ENCODE assay signal across 16 mouse cellular contexts in genomic region chr8:123389026-123389425, GRCm38 (mm10). TPM values are rescaled to one million over a fixed set of nuclear protein-coding genes. Genes with fewer than 3 reads are reported as not detected.
A peak's percentile ranks its signal among the peaks of the same experiment; 100 is the strongest.
DNase-seq lines count a peak whose midpoint lies in the region; ATAC-seq and TF ChIP-seq lines count a peak whose summit lies in the region.
"Had no signal": no experiment of that assay in that cellular context is flagged by ENCODE, and none has a peak within 500 bp of the region (broad histone marks: within the 10 kb centered on the region; RNA-seq: fewer than 3 reads in every experiment).

No protein-coding gene starts in this region.

- no peaks in the 10 kb centered on the region for H3K9me3 ChIP-seq in kidney, embryonic 14.5 days (ENCODE audit: control insufficient read depth, low read length)
- H3K9me3 ChIP-seq: neural tube, embryonic 15.5 days had no signal

- no peak for TF ChIP-seq CTCF in cerebellum, adult 2 months (IDR thresholded peaks at IDR 0.05; ENCODE audit: borderline replicate concordance, insufficient read depth, low read depth, low read length)

- ATAC-seq in kidney, embryonic 14.5 days (ENCODE audit: low FRiP score, low TSS enrichment), result no peak
- ATAC-seq: activated CD4-positive, CD25-positive, alpha-beta regulatory T cell, adult 4 months; forebrain, embryonic 14.5 days; inflammation-experienced regulatory T-cells, adult 6 months had no signal

- H3K4me3 ChIP-seq in kidney, embryonic 14.5 days (ENCODE audit: low read length), result no peak overlapping the region
- no peak overlapping the region for H3K4me3 ChIP-seq in cerebellum, adult 2 months (replicated peaks; ENCODE audit: insufficient read depth, low read depth, low read length)
- H3K4me3 ChIP-seq: neural tube, embryonic 15.5 days had no signal

- H3K9ac ChIP-seq in kidney, embryonic 14.5 days (ENCODE audit: low read depth, low read length), result no peak overlapping the region
- H3K9ac ChIP-seq: liver, embryonic 14.5 days; neural tube, embryonic 15.5 days had no signal

- H3K27ac ChIP-seq in kidney, embryonic 14.5 days (ENCODE audit: low read depth, low read length), result no peak overlapping the region
- no peak overlapping the region for H3K27ac ChIP-seq in cerebellum, adult 2 months (ENCODE audit: insufficient read depth, low read length)
- H3K27ac ChIP-seq: liver, embryonic 14.5 days; neural tube, embryonic 15.5 days had no signal

- WGBS in kidney, embryonic 14.5 days, result 98% methylated on average over 7 of the region's 7 CpGs
- 26% methylated on average over 7 of the region's 7 CpGs for WGBS in cerebellum, adult 2 months

- peak; percentile 51 for DNase-seq in kidney, adult 8-10 months
- DNase-seq in cerebellum, adult 2 months, result peak; percentile 71 to 76
- peak; percentile 66 to 70 for DNase-seq in cerebellum, postnatal 36 days
- peak; percentile 72 for DNase-seq in lung, postnatal 36 days
- DNase-seq in urinary bladder, adult 2 months (ENCODE audit: low spot score), result no peak
- no peak for DNase-seq in frontal cortex, postnatal 10 days (ENCODE audit: low spot score in 2 of 2)
- DNase-seq: gastrocnemius, postnatal 10 days; heart, postnatal 36 days; left cerebral cortex, postnatal 4 days had no signal

- no peak overlapping the region for H3K4me2 ChIP-seq in kidney, embryonic 14.5 days (replicated peaks; ENCODE audit: low read depth, low read length)
- H3K4me2 ChIP-seq: neural tube, embryonic 15.5 days had no signal

- no peaks in the 10 kb centered on the region for H3K27me3 ChIP-seq in kidney, embryonic 14.5 days (ENCODE audit: control insufficient read depth, insufficient read depth, low read length)
- H3K27me3 ChIP-seq in cerebellum, adult 2 months (ENCODE audit: control insufficient read depth, insufficient read depth, low read length), result no peaks in the 10 kb centered on the region
- H3K27me3 ChIP-seq: neural tube, embryonic 15.5 days had no signal

- H3K36me3 ChIP-seq in kidney, embryonic 14.5 days (ENCODE audit: control insufficient read depth, insufficient read depth, low read length), result peaks cover 96% of the 10 kb centered on the region

- TF ChIP-seq POLR2A in cerebellum, adult 2 months (IDR thresholded peaks at IDR 0.05; ENCODE audit: borderline replicate concordance, insufficient read depth, low read length), result no peak

- no peaks in the 10 kb centered on the region for H3K4me1 ChIP-seq in kidney, embryonic 14.5 days (ENCODE audit: control insufficient read depth, insufficient read depth, low read length)
- H3K4me1 ChIP-seq in cerebellum, adult 2 months (ENCODE audit: control insufficient read depth, insufficient read depth, low read length), result peaks cover 4% of the 10 kb centered on the region
- H3K4me1 ChIP-seq: neural tube, embryonic 15.5 days had no signal

RNA-seq across cellular contexts. Expression of gene Tcf25, which starts 15.5 kb away (rescaled TPM):
- 115 and 157 TPM in 2 replicates for polyA plus RNA-seq in kidney, embryonic 14.5 days (2014; fragmentation: Nextera tagmentation; extraction: Ambion mirVana)
- 691 and 692 TPM in 2 replicates for polyA plus RNA-seq in cerebellum, adult 2 months (2012; rRNA removed)
- 193 TPM in 2 replicates for polyA plus RNA-seq in urinary bladder, adult 2 months (2012; rRNA removed)

RNA-seq across cellular contexts. Expression of gene Mc1r, which starts 17.9 kb away (rescaled TPM):
- polyA plus RNA-seq in kidney, embryonic 14.5 days (2014; fragmentation: Nextera tagmentation; extraction: Ambion mirVana), result not detected in 2 replicates
- 0.05 and 0.06 TPM in 2 replicates for polyA plus RNA-seq in cerebellum, adult 2 months (2012; rRNA removed)
- not detected in 2 replicates for polyA plus RNA-seq in urinary bladder, adult 2 months (2012; rRNA removed)
- polyA plus RNA-seq: activated CD4-positive, CD25-positive, alpha-beta regulatory T cell, adult 4 months; inflammation-experienced regulatory T-cells, adult 6 months; spleen, adult 2 months had no signal

RNA-seq across cellular contexts. Expression of gene Tubb3, which starts 22.2 kb away (rescaled TPM):
- 1.2 and 1.9 TPM in 2 replicates for polyA plus RNA-seq in kidney, embryonic 14.5 days (2014; fragmentation: Nextera tagmentation; extraction: Ambion mirVana)
- 670 and 684 TPM in 2 replicates for polyA plus RNA-seq in cerebellum, adult 2 months (2012; rRNA removed)
- 3.6 and 3.7 TPM in 2 replicates for polyA plus RNA-seq in urinary bladder, adult 2 months (2012; rRNA removed)

RNA-seq across cellular contexts. Expression of gene Def8, which starts 34.3 kb away (rescaled TPM):
- polyA plus RNA-seq in kidney, embryonic 14.5 days (2014; fragmentation: Nextera tagmentation; extraction: Ambion mirVana), result 24.2 and 35.7 TPM in 2 replicates
- 73.1 and 73.4 TPM in 2 replicates for polyA plus RNA-seq in cerebellum, adult 2 months (2012; rRNA removed)
- polyA plus RNA-seq in urinary bladder, adult 2 months (2012; rRNA removed), result 28.7 and 32.1 TPM in 2 replicates

RNA-seq across cellular contexts. Expression of gene Spire2, which starts 56.5 kb away (rescaled TPM):
- 2.2 and 3.9 TPM in 2 replicates for polyA plus RNA-seq in kidney, embryonic 14.5 days (2014; fragmentation: Nextera tagmentation; extraction: Ambion mirVana)
- polyA plus RNA-seq in cerebellum, adult 2 months (2012; rRNA removed), result 33.0 and 36.4 TPM in 2 replicates
- polyA plus RNA-seq in urinary bladder, adult 2 months (2012; rRNA removed), result 4.8 and 5.3 TPM in 2 replicates
- polyA plus RNA-seq: activated CD4-positive, CD25-positive, alpha-beta regulatory T cell, adult 4 months; inflammation-experienced regulatory T-cells, adult 6 months had no signal

Comparison
In these comparisons a context has a peak if more than half of its experiments do, and no peak if none do; other contexts are left out.
1. DNase-seq: peak in kidney, adult 8-10 months (2 of 2), cerebellum, adult 2 months (2 of 2), cerebellum, postnatal 36 days (2 of 2) and lung, postnatal 36 days (single experiment); none in urinary bladder, adult 2 months (single experiment) and frontal cortex, postnatal 10 days (0 of 2).
2. RNA of gene Tubb3, which starts 22.2 kb away (polyA plus RNA-seq): 670 to 684 TPM in cerebellum, adult 2 months; 3.6 to 3.7 TPM in urinary bladder, adult 2 months and 1.2 to 1.9 TPM in kidney, embryonic 14.5 days; every median in the first group is over 100 times any median in the second.